Mouse (Mus musculus): ENCODE measurements around the gene Smarca2.

The Smarca2 gene

DNA sequence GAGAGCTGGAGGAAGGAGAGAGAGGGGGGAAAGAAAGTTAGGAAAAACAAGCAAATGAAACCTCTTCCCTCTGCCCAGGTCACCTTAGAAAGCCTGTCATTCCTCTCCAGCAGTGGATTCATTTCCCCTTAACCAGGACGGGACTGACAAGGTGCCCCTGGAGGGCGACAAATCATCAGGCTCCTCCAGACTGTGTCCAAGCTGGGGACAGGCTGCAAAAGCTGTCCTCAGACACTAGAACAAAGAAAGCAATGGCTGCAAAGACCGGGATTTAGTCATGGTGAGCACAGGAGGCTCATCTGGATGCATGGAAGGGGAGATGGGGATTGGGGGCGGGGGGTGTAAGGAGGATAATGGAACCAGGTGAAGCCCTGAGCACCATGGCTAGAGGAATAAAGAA, 209.8 kb downstream of the Smarca2 start:
- no peak for TF ChIP-seq GATA4 (IDR thresholded peaks at IDR 0.05; ENCODE audit: insufficient replicate concordance, low read length)

DNA sequence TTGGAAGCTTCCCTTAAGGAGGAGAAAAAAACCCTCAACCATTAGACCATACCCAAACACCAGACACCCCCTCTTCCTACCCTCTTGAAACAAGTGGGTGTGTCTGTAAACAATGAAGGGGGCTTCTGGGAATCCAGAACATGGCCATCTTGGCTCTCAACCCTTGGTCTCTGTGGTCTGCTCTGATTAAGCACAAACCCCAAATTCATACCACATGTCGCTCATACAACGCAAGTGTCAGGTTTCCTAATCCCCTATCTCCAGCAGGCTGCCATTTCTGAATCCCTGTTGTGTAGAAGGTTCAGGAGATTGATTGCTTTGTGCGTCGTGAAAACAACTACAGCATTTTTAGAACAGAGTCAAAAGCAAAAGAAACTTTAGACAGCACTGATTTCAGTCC, 213.1 kb downstream of the Smarca2 start:
- no peak for TF ChIP-seq GATA4 (IDR thresholded peaks at IDR 0.05; ENCODE audit: insufficient replicate concordance, low read length)

All from liver, adult (tissue).